Mouse (Mus musculus) thymus, postnatal 25 days (tissue): ENCODE results near the gene Kif23.

Experiments
- DNase-seq: peaks from one replicate; pipeline ENCODE4 v3.0.0; 2022

Gene Kif23

DNA sequence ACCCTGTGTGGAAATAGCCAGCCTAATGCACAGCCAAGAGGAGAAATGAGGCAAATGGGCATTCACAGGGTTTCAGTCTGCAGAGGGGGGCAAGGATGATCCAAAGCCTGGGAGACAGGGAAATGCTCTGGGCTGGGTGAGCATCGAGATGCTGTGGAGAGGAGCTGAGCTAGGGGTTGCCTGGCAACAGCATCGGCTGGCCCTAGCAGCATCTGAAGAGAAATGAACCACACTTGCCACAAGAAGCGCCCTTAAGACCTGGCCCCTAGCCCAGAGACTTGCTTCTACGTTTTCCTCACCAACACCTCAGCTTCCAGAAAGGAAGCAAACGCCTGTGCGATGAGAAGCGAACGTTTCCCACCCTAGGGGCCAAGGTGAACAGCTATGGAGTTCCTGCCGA is 44.1 kb downstream of the Kif23 start:
- no peak for DNase-seq

DNA sequence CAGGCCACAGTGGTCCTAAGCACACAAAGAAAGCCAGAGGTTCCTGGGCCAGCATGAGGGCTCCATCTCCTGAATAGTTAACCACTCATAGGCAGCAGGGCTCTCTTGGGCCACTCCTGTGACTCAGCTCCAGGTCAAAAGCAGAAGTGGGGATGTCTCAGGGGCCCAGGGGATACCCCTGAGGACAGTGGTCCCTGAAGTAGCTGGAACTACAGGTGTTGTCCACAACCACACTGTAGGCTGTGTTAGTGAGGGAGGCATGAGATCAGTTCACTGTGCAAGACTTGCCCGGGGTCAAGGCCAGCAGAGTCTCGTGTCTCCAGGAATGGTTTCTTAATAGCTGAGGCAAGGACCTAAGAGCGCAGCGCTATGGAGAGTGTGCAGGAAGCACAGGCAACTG is 45.0 kb downstream of the Kif23 start:
- DNase-seq = no peak

DNA sequence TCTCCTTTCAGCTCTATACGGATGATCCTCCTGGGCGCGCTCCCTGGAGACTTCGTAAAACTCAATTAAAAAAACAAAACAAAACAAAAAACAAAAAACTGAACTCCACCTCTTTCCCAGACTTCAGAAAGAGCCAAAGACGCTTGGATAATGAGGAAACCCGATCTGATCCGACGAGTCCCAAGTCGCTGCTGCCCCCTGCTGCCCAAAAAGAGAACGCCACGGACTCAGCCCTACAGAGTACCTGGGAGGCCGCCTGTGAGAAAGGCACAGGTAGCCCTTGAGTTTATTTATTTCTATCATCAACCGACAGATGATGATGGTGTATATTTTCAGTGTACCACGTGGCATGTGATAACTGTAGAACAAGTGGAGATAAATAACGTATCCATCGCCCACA is 46.8 kb downstream of the Kif23 start:
- DNase-seq = peak; percentile 76

DNA sequence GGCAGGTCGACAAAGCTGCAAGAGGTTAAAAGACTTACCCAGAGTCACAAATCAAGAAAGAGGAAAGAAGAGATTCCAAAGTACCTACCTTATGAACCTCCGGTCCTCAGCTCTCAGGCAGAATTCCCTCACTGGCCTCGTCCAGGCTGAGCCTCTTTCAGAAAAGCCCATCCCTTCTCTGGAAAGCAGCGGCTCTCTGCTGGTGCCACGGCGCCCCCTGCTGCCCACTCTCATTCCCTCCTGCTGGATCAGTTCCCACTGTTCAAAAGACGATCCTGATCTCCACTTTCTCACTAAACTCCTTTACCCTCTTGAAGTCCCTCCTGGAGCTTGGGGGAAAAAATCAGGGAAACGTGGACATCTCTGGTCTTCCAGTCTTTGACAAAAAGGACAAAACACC is 48.2 kb downstream of the Kif23 start:
- peak; percentile 76 for DNase-seq

DNA sequence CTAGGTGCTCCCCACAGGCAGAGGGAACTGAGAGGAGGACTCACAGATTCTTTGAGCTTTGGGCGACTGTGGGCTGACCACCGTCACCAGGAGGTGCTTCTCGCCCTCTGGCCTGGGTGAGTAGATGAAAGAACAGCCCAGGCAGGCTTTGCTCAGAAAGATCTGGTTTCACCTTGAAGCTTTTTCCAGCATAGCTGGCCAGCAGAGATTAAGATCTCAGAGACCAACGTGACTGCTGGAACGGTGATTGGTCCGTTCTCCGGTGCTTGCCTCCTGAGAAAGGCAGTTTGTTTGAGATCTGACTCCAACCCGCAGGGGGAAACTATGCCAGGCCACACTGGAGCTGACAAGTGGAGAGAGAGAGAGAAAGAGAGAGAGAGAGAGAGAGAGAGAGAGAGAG is 51.6 kb downstream of the Kif23 start:
- no peak for DNase-seq

DNA sequence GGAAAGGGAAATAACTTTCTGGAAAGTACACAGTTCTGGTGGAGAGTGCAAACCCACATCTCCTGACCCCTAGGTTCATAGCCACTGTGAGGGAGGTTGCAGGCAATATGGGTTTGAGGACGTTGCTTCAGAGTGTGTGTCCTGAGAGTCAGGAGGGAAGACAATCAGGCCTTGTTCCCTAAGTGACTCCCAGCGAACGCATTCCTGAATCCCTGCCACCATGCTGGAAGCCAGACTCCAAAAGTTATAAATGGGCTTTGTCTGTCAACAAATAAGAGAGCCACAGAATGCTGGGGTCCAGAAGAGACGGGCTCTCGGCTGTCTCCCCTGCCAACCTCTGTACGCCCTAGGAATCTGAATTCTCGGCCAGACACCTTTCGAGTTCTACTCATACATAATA is 56.7 kb downstream of the Kif23 start:
- no peak for DNase-seq

DNA sequence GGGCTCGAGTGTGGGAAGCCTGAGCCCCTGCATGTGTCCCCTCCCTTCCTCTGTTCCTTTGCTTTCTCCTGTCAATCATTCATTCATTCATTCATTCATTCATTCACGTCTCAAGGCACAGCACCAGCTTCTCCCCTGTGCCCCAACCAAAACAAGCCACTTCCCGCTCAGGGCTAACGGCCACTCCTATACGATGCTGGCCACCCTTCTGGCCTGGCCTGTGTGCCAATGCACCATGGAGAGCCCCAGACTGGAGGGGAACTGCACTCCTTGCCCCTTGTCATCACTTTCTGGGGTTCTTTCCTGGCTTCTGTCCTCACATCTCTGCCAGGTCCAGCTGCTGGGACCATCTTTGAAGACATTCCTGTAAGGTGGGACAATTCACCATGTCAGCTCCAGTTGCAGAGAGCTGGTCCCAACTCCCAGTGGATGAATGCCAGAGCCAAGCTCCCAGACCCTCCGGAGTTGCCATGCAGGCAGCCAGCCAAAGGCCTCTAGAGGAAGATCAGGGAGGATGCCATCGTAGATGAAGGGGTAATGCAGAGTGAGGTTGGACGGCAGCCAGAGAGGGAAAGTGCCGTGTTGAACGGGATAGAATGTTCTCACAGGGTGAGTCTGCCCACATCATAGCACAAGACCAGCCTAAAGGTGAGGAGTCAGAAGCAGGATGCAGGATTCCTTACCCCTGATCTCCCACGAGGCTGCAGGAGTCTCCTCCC is 58.8 kb downstream of the Kif23 start:
- DNase-seq = no peak

DNA sequence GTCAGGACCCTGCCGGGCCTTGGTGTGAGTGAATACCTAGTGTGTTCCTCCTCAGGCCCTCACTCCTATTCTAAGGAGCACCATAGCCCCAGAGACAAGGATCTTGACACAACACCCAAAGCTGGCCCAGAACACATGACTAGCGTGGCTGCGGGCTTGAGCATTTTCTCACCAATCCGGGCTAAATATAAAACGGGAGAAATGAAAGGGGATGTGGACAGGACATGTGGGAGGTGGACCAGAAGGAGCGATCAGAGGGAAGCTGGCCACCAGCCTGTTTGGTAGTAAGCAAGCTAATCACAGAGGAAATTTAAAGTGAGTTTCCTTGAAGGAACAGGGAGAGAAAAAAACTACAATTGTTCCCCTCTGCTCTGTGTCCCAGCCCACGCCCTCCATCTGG is 60.6 kb downstream of the Kif23 start:
- DNase-seq = no peak

DNA sequence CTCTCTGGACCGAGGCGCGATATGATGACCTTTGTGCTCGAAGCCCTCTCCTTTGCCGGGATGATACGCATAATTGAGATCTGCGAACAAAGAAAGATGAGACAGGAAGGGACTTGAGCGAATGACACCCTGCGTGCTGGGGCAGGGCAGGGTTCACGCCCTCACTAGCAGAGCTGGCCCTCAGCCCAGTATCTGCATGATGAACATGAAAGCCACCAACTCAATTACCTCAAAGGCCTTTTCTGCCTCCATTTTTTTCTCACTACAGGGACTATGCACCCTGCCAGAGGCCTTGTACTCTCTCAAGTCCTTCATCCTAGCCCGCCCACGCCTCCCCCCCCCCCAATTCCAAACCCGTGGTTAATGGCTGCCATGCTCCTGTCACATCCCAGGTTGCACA is 61.6 kb downstream of the Kif23 start:
- no peak for DNase-seq

DNA sequence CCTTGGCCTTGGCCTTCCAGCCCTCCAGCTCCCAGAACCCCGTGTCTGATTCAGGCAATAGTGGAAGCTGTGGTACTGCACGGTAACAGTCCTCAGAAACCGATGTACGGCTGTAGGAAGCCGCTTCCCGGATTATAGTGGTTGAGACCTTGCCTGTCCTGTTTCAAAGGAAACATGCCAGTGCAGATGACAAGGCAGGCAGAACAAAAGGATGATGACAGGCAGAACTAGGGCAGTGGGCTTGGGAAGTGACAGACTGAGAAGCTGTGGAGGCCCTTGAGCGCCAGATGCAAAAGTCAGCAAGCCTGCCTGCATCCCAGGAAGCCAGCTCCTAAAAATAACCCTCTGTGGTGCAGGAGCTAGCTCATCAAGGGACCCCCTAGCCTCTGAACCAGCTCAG is 62.2 kb downstream of the Kif23 start:
- no peak for DNase-seq

DNA sequence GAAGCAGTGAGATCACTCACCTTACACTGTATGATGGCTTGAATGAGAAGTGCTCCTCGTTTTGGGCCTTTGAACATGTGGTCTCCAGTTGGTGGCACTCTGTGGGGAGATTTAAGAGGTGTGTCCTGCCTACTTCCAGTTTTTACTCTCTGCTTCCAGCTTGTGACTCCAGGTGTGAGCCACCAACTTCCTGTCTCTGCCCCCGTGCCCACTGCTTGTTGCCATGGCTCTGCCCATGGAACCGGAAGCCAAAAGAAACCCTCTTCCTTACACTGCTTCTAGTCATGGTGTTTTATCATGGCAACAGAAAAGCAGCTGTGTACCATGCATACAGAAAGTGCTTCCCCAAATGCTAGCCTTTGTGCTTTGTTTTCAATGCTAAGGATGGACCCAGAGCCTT is 64.4 kb downstream of the Kif23 start:
- DNase-seq = no peak

DNA sequence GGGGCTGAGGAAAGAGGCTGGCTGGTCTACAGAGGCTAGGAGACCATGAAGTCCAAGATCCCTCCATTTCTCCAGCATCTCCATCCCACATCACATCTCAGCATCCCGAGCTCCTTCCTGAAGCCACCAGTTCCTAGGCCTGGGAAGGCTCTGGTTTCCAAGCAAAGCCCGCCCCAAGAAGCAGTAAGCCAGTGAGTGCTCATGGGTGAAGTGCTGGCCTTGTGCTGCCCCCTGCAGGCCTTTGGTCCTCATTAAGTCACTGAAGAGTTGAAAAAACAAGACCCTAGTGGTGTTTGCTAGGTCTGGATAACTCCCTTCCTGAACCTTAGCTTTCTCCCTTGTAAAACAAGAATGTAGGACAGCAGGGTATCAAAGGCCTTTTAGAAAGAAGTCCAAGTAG is 67.7 kb downstream of the Kif23 start:
- peak; percentile 64 for DNase-seq

DNA sequence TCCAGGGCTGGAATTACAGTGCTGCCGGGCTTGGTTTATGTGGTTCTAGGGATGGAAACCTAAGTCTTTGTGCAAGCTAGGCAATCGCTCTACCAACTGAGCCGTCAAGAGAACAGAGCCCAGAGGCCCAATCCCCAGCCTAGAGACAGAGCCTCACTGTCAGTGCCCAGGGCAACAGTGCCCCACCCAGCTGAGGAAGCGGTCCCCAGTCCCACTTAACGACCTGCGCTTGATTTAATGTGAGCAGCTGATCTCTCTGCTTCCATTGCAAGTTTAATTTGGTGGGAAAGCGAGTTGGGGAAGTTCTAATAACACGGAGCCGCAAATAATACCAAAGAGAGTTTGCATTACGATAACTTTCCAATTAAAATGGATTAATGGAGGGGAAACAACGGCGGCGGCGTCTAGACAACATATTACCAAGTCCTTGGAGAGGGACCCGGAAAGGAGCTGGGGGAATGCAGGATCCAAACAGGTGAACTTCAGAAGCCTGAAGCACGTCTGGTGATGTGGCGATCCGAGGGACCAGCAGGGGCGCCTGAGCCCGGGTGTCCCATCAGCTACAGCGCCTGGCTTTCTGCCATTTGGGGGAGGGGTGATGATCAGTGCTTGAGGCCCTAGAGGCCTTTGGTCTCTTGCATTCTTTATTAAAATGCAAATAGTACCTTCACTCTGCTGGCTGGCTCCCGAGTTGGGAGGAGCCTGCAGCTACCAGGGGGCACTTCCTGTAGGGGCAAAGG is 69.0 kb downstream of the Kif23 start:
- no peak for DNase-seq

DNA sequence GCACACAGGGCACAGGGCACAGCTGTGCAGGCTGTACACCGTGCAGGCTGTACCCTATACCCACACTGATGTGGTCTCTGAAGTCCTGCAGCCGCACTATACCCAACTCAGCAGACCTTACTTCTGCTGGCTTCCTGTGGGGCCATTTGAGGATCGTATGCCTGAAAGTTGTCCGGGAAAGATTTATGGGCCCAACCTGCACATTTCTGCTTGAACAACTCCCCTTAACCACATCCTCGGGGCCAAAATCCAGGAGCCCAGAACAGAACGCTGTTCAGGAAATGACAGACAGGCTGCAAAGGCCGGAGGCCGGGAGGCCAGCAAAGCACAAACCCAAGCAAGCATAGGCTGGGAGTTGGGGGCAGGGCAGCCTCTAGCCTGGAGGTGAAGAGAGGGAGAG is 73.2 kb downstream of the Kif23 start:
- no peak for DNase-seq

DNA sequence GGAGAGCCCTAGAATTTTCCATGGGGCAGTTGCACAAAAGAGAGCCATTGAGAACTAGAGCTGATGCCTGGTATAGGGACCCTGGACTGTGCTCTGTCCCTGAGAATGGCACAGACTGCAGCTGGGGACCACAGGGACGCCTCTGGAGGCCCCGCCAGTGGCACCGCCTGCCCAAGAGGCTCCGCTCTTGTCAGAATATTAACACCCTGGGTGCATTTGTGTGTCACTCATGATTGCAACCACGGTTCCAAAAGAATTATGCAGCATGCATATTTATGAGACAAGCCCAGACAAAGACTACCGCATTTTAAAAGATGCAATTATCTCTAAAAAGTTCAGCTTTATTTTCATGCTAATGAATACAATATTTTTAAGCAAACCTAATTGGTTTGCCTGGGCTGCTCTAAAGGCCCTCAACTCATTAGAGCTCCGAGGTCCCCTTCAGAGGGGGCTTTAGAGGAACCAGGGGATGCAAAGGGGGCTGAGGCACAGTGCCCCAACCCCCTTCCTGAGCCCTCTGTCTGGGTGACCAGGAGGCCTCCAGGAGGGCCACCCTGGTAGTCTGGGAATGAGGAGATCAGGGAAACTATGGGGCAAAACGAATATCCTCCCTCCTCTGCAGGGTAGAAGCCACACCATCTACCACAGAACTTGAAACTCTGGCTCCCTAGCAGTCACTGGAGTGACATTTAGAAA is 74.2 kb downstream of the Kif23 start:
- no peak for DNase-seq

DNA sequence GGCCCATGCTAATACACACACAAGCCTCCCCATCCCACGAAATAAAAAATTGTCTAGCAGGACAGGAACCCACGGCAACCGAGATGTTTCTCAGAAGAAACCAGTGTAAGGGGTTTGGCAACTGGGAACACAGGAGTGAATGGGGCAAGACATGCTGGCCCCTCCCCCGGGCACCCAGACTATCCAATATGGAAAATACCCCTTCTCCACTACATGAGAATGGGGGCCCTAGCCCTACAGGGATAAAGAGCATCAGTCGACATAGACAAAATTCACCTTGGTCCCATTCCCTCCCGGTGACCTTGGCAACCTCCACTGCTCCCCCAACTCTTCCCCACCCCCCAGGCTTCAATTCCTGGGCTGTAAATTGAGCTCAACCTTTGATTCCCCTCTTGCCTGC is 74.7 kb downstream of the Kif23 start:
- no peak for DNase-seq

DNA sequence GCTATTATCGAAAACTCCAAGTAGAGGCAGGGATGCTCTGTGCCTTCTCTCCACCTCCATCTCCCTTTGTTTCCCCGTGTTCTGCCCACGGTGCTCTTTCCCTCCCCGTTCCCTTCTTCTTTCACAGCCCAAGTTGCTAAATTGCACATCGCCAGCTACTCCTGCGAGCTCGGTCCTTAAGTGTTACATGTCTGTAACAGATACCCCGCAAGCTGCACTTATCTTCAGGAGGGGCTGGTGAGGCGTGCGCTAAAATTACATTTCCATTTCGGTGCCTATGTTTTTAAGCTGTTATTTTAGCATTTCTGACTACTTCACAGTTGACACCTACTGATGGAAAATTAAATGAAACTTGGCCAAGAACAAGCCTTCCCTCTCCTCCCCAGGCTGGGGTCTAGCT is 78.9 kb downstream of the Kif23 start:
- DNase-seq = no peak
